10 mouse cellular contexts compared by ENCODE assay signal in the genomic region with DNA sequence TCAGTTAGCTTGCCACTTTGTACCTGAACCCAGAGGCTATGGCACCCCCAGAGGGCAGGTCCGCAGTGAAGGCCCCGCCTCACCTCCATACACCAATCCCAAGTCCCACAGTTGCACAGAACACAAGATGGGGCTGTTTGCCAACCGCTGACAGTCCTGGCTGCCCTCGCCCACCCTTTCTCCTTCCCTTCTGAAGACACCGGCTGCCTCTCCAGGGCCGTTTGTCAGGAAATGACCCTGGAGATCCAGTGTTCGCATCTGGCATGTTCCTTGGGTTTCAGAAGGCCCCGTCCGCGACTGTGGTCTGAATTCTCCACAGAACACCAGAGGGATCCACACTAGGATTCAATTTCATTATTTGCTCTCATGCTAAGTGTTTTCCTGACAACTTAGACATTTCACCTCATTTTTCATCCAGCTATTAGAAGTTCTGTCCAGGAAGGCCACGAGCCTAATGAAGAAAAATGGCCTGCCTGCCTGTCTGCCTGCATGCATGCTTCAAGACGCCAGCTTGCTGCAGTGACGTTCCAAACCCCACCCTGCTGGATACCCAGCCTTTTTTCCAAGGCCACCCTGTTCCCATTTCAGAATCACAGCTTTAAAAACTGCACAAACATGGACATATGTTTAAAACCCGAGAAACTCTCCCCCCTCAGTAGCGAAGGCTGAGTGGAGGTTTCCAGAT. TPM values are rescaled to one million over a fixed set of nuclear protein-coding genes. Genes with fewer than 3 reads are reported as not detected.
DNase-seq lines count a peak whose midpoint lies in the region; ATAC-seq and TF ChIP-seq lines count a peak whose summit lies in the region.
"Had no signal": no experiment of that assay in that cellular context is flagged by ENCODE, and none has a peak within 500 bp of the region (broad histone marks: within the 10 kb centered on the region; RNA-seq: fewer than 3 reads in every experiment).

No protein-coding gene starts in this region.

- peak; percentile 61 for ATAC-seq in forebrain, postnatal 0 days
- ATAC-seq in forebrain, embryonic 11.5 days (replicated peaks; ENCODE audit: low FRiP score) = no peak
- no peak for ATAC-seq in midbrain, embryonic 13.5 days
- ATAC-seq in midbrain, embryonic 16.5 days = no peak
- ATAC-seq in hindbrain, postnatal 0 days = 0 out of 2 replicates have a peak, but pooled peaks have one; percentile 29
- ATAC-seq in stomach, postnatal 0 days (ENCODE audit: low FRiP score, low TSS enrichment) = no peak
- ATAC-seq: CD4-positive, CD25-positive, alpha-beta regulatory T cell, adult 4 months had no signal

- intact Hi-C loops in heart, postnatal 10 days (cut with DNase I) = no loop called here

- H3K36me3 ChIP-seq in forebrain, postnatal 0 days (ENCODE audit: insufficient read depth) = 0 out of 2 replicates have a peak, but pooled peaks cover 7% of the 10 kb centered on the region
- H3K36me3 ChIP-seq in forebrain, embryonic 11.5 days (ENCODE audit: control insufficient read depth, insufficient read depth, low read length) = no peaks in the 10 kb centered on the region
- no peaks in the 10 kb centered on the region for H3K36me3 ChIP-seq in midbrain, embryonic 13.5 days
- H3K36me3 ChIP-seq in midbrain, embryonic 16.5 days (ENCODE audit: control insufficient read depth, insufficient read depth, low read length) = no peaks in the 10 kb centered on the region
- H3K36me3 ChIP-seq in hindbrain, postnatal 0 days (ENCODE audit: insufficient read depth, low read length) = no peaks in the 10 kb centered on the region
- H3K36me3 ChIP-seq in stomach, postnatal 0 days (ENCODE audit: control insufficient read depth, insufficient read depth, low read length) = no peaks in the 10 kb centered on the region

- no peak for TF ChIP-seq EP300 in stomach, postnatal 0 days (optimal IDR thresholded peaks at IDR 0.05)

- H3K27me3 ChIP-seq in forebrain, postnatal 0 days (ENCODE audit: insufficient read depth, low read length) = no peaks in the 10 kb centered on the region
- no peaks in the 10 kb centered on the region for H3K27me3 ChIP-seq in forebrain, embryonic 11.5 days (ENCODE audit: control insufficient read depth, insufficient read depth, low read length)
- H3K27me3 ChIP-seq in midbrain, embryonic 13.5 days = no peaks in the 10 kb centered on the region
- H3K27me3 ChIP-seq in midbrain, embryonic 16.5 days (ENCODE audit: control insufficient read depth, insufficient read depth, low read depth, low read length) = no peaks in the 10 kb centered on the region
- no peaks in the 10 kb centered on the region for H3K27me3 ChIP-seq in hindbrain, postnatal 0 days (ENCODE audit: insufficient read depth, low read length)
- H3K27me3 ChIP-seq in stomach, postnatal 0 days (ENCODE audit: control insufficient read depth, insufficient read depth, low read length) = no peaks in the 10 kb centered on the region
- H3K27me3 ChIP-seq: liver, embryonic 15.5 days had no signal

- no peak overlapping the region for H3K4me2 ChIP-seq in forebrain, postnatal 0 days (ENCODE audit: low read depth)
- H3K4me2 ChIP-seq in forebrain, embryonic 11.5 days (ENCODE audit: low read depth, low read length, severe bottlenecking) = no peak overlapping the region
- H3K4me2 ChIP-seq in midbrain, embryonic 13.5 days (replicated peaks) = no peak overlapping the region
- no peak overlapping the region for H3K4me2 ChIP-seq in midbrain, embryonic 16.5 days (ENCODE audit: low read length)
- no peak overlapping the region for H3K4me2 ChIP-seq in hindbrain, postnatal 0 days (ENCODE audit: low read depth, low read length)
- H3K4me2 ChIP-seq in stomach, postnatal 0 days (replicated peaks; ENCODE audit: low read depth) = no peak overlapping the region
- H3K4me2 ChIP-seq: liver, embryonic 15.5 days had no signal

- H3K27ac ChIP-seq in forebrain, postnatal 0 days (ENCODE audit: low read depth, low read length) = no peak overlapping the region
- H3K27ac ChIP-seq in forebrain, embryonic 11.5 days (ENCODE audit: low read depth, low read length) = no peak overlapping the region
- H3K27ac ChIP-seq in midbrain, embryonic 13.5 days = peak overlapping the region; percentile 48; the same call in 1 of the 2 replicates
- no peak overlapping the region for H3K27ac ChIP-seq in midbrain, embryonic 16.5 days (ENCODE audit: low read length)
- H3K27ac ChIP-seq in hindbrain, postnatal 0 days = peak overlapping the region; percentile 41; the same call in 1 of the 2 replicates
- H3K27ac ChIP-seq in stomach, postnatal 0 days (replicated peaks) = no peak overlapping the region
- H3K27ac ChIP-seq: liver, embryonic 15.5 days had no signal

- no peak for DNase-seq in forebrain, postnatal 0 days
- DNase-seq in forebrain, embryonic 11.5 days (ENCODE audit: low spot score) = no peak
- peak; percentile 53 for DNase-seq in hindbrain, postnatal 0 days (ENCODE audit: low spot score)
- DNase-seq in stomach, postnatal 0 days (ENCODE audit: low spot score) = no peak
- DNase-seq in right cerebral cortex, postnatal 4 days = no peak
- no peak for DNase-seq in heart, postnatal 10 days

- no peaks in the 10 kb centered on the region for H3K9me3 ChIP-seq in forebrain, postnatal 0 days (ENCODE audit: low read length)
- no peaks in the 10 kb centered on the region for H3K9me3 ChIP-seq in forebrain, embryonic 11.5 days (ENCODE audit: control insufficient read depth, low read length)
- H3K9me3 ChIP-seq in midbrain, embryonic 13.5 days = no peaks in the 10 kb centered on the region
- H3K9me3 ChIP-seq in midbrain, embryonic 16.5 days (replicated peaks; ENCODE audit: control insufficient read depth, low read length, poor library complexity, severe bottlenecking) = no peaks in the 10 kb centered on the region
- H3K9me3 ChIP-seq in hindbrain, postnatal 0 days (ENCODE audit: low read length) = no peaks in the 10 kb centered on the region
- H3K9me3 ChIP-seq in stomach, postnatal 0 days (ENCODE audit: control insufficient read depth, low read length) = no peaks in the 10 kb centered on the region
- H3K9me3 ChIP-seq: liver, embryonic 15.5 days had no signal

- H3K4me1 ChIP-seq in forebrain, postnatal 0 days (ENCODE audit: insufficient read depth) = no peaks in the 10 kb centered on the region
- H3K4me1 ChIP-seq in forebrain, embryonic 11.5 days (replicated peaks; ENCODE audit: control insufficient read depth, insufficient read depth, low read length) = no peaks in the 10 kb centered on the region
- H3K4me1 ChIP-seq in midbrain, embryonic 13.5 days (replicated peaks) = no peaks in the 10 kb centered on the region
- no peaks in the 10 kb centered on the region for H3K4me1 ChIP-seq in midbrain, embryonic 16.5 days (ENCODE audit: control insufficient read depth, insufficient read depth, low read length)
- no peaks in the 10 kb centered on the region for H3K4me1 ChIP-seq in hindbrain, postnatal 0 days (ENCODE audit: insufficient read depth, low read length)
- no peaks in the 10 kb centered on the region for H3K4me1 ChIP-seq in stomach, postnatal 0 days (replicated peaks; ENCODE audit: control insufficient read depth, insufficient read depth)
- H3K4me1 ChIP-seq: liver, embryonic 15.5 days had no signal

- no peak overlapping the region; the same call in 1 of the 2 replicates for H3K9ac ChIP-seq in forebrain, postnatal 0 days
- no peak overlapping the region for H3K9ac ChIP-seq in forebrain, embryonic 11.5 days (ENCODE audit: low read length)
- H3K9ac ChIP-seq in midbrain, embryonic 13.5 days (replicated peaks) = no peak overlapping the region
- no peak overlapping the region for H3K9ac ChIP-seq in midbrain, embryonic 16.5 days (ENCODE audit: low read depth, low read length)
- no peak overlapping the region for H3K9ac ChIP-seq in hindbrain, postnatal 0 days (replicated peaks; ENCODE audit: low read length)
- no peak overlapping the region for H3K9ac ChIP-seq in stomach, postnatal 0 days (ENCODE audit: low read length)
- H3K9ac ChIP-seq: liver, embryonic 15.5 days had no signal

- no peak overlapping the region for H3K4me3 ChIP-seq in forebrain, postnatal 0 days (ENCODE audit: low read depth, low read length)
- no peak overlapping the region for H3K4me3 ChIP-seq in forebrain, embryonic 11.5 days (ENCODE audit: low read depth, low read length)
- H3K4me3 ChIP-seq in midbrain, embryonic 13.5 days (replicated peaks) = no peak overlapping the region
- no peak overlapping the region for H3K4me3 ChIP-seq in midbrain, embryonic 16.5 days (ENCODE audit: low read depth, low read length)
- H3K4me3 ChIP-seq in hindbrain, postnatal 0 days (ENCODE audit: low read length) = no peak overlapping the region
- no peak overlapping the region for H3K4me3 ChIP-seq in stomach, postnatal 0 days (ENCODE audit: low read depth, low read length)
- H3K4me3 ChIP-seq: liver, embryonic 15.5 days had no signal

- 67% methylated on average over 15 of the region's 15 CpGs for WGBS in forebrain, postnatal 0 days
- 85% methylated on average over 15 of the region's 15 CpGs for WGBS in forebrain, embryonic 11.5 days
- WGBS in midbrain, embryonic 13.5 days = 88% methylated on average over 15 of the region's 15 CpGs
- WGBS in midbrain, embryonic 16.5 days = 79% methylated on average over 15 of the region's 15 CpGs
- WGBS in hindbrain, postnatal 0 days = 48% methylated on average over 15 of the region's 15 CpGs
- 55% methylated on average over 15 of the region's 15 CpGs for WGBS in stomach, postnatal 0 days

- no peak for TF ChIP-seq CTCF in forebrain, postnatal 0 days (IDR thresholded peaks at IDR 0.05; ENCODE audit: low read depth)
- TF ChIP-seq CTCF in hindbrain, postnatal 0 days (IDR thresholded peaks at IDR 0.05; ENCODE audit: low read depth) = peak; percentile 44
- TF ChIP-seq CTCF in stomach, postnatal 0 days (IDR thresholded peaks at IDR 0.05; ENCODE audit: low read depth) = peak; percentile 46

RNA-seq across cellular contexts. Expression of a gene that starts 50.2 kb away (rescaled TPM):
- 31.9 and 52.2 TPM in 2 replicates for total RNA-seq in forebrain, postnatal 0 days (2014; rRNA removed)
- polyA plus RNA-seq in forebrain, postnatal 0 days (2015; fragmentation: Nextera tagmentation; extraction: Ambion mirVana) = 28.0 and 44.0 TPM in 2 replicates
- polyA plus RNA-seq in forebrain, embryonic 11.5 days (2014; fragmentation: Nextera tagmentation; extraction: Ambion mirVana) = 28.1 and 32.9 TPM in 2 replicates
- polyA plus RNA-seq in midbrain, embryonic 13.5 days (2015; fragmentation: Nextera tagmentation; extraction: Ambion mirVana) = 26.5 and 26.9 TPM in 2 replicates
- 40.5 and 46.1 TPM in 2 replicates for polyA plus RNA-seq in midbrain, embryonic 16.5 days (2015; fragmentation: Nextera tagmentation; extraction: Ambion mirVana)
- total RNA-seq in hindbrain, postnatal 0 days (2014; rRNA removed) = 58.5 and 71.1 TPM in 2 replicates
- polyA plus RNA-seq in hindbrain, postnatal 0 days (2015; fragmentation: Nextera tagmentation; extraction: Ambion mirVana) = 35.3 and 42.3 TPM in 2 replicates
- polyA plus RNA-seq in stomach, postnatal 0 days (2015; fragmentation: Nextera tagmentation; extraction: Ambion mirVana) = 17.8 and 20.9 TPM in 2 replicates
- total RNA-seq in heart, postnatal 10 days (2021) = 10 to 100 TPM; 22.5 to 23.5 TPM

Comparison
In these comparisons a context has a peak if more than half of its experiments do, and no peak if none do; other contexts are left out.
1. ATAC-seq: peak in forebrain, postnatal 0 days (single experiment) and hindbrain, postnatal 0 days (single experiment); none in forebrain, embryonic 11.5 days (single experiment), midbrain, embryonic 13.5 days (single experiment), midbrain, embryonic 16.5 days (single experiment) and stomach, postnatal 0 days (single experiment).
2. H3K27ac ChIP-seq: peak in midbrain, embryonic 13.5 days (single experiment) and hindbrain, postnatal 0 days (single experiment); none in forebrain, postnatal 0 days (single experiment), forebrain, embryonic 11.5 days (single experiment), midbrain, embryonic 16.5 days (single experiment) and stomach, postnatal 0 days (single experiment).